Mouse (Mus musculus): ENCODE measurements around the gene Cmtm8.

DNA sequence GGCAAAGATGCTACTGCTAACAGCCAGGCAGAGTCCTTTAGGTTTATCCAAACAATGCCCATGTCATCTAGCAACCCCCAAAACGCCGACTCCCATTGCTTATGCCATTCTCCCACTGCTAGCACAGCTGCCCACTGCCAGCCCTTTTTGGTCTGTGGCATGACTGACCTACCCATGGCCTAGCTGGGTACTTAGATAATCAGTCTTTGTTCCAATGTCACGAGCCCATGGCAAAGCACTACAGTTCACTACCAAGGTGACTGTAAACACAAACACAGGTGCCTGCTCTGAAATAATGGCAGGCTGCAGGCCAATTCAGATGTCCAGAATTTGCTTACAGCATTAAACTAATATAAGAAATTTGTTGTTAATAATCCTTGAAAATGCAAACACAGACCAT lies 25.0 kb downstream of the Cmtm8 start:
- TF ChIP-seq CTCF (IDR thresholded peaks at IDR 0.05; ENCODE audit: low read depth, low read length) (no peak), GATA1 (IDR thresholded peaks at IDR 0.05; ENCODE audit: borderline replicate concordance, low read length) (no peak)
